Mouse (Mus musculus): ENCODE results near the gene Mex3a. TPM values are rescaled to one million over a fixed set of nuclear protein-coding genes. Genes with fewer than 3 reads are reported as not detected.

The Mex3a gene
- polyA plus RNA-seq, 1 experiment from 2014 or later = 9.9 TPM

DNA sequence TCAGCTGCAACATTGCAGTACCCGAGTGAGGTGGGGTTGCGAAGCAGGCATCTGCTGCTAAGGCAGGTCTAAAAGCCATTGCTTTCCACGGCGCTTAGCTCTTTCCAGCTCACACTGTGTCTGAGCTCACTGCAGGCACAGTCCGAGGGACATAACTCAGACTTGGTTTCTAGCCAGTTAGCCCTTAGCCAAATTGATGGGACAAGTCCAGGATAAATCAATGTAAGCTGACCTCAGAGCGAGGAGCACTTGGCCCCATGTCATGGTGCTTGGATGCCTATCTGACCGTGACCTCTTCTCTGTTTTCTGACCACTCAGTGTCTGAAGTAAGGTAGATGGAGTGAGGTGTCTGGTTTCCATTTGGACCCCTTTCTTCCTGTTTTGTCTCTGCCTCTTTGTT lies 31.8 kb downstream of the Mex3a start:
- ATAC-seq (ENCODE audit: extremely low read depth, insufficient number of reproducible peaks, low FRiP score, low TSS enrichment) = no peak
- H3K9ac ChIP-seq = no peak overlapping the region
- WGBS = 90% methylated on average over 7 of the region's 7 CpGs

DNA sequence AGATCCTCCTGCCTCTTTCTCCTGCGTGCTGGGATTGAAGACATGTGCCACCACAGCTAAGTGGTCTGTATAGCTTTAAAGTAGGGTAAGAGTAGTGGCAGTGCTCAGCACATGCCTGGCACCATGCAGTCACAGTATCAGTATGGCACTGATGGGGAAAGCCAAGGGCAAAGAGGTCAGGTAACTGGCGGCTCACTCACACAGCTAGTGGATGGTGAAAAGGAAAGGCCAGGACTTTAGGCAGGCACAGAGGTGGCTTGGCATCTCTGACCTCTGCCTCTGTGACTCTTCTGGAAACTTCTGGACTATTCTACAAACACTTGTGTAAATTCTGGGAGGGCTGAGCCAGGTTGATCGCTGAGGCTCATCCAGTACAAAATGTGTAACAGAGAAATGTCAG lies 33.9 kb downstream of the Mex3a start:
- Histone ChIP-seq H3K4me3 (no peak overlapping the region), H3K9ac (0 out of 2 replicates have a peak overlapping the region, but pooled peaks have one; percentile 19), H3K27ac (replicated peaks) (peak overlapping the region; percentile 52), H3K4me2 (no peak overlapping the region), H3K36me3 (peaks cover 96% of the 10 kb centered on the region), H3K4me1 (peaks cover 9% of the 10 kb centered on the region), H3K27me3 (replicated peaks) (no peaks in the 10 kb centered on the region), H3K9me3 (no peaks in the 10 kb centered on the region)
- ATAC-seq (ENCODE audit: extremely low read depth, insufficient number of reproducible peaks, low FRiP score, low TSS enrichment) = no peak
- 77% methylated on average over 3 of the region's 3 CpGs for whole genome bisulfite sequencing

More for the DNA sequence above, 31.8 kb downstream of the Mex3a start:
- Histone ChIP-seq H3K27ac (replicated peaks) (no peak overlapping the region), H3K9me3 (no peaks in the 10 kb centered on the region), H3K4me1 (peaks cover 9% of the 10 kb centered on the region), H3K4me2 (no peak overlapping the region), H3K27me3 (replicated peaks) (no peaks in the 10 kb centered on the region), H3K36me3 (peaks cover 100% of the 10 kb centered on the region), H3K4me3 (no peak overlapping the region)

DNA sequence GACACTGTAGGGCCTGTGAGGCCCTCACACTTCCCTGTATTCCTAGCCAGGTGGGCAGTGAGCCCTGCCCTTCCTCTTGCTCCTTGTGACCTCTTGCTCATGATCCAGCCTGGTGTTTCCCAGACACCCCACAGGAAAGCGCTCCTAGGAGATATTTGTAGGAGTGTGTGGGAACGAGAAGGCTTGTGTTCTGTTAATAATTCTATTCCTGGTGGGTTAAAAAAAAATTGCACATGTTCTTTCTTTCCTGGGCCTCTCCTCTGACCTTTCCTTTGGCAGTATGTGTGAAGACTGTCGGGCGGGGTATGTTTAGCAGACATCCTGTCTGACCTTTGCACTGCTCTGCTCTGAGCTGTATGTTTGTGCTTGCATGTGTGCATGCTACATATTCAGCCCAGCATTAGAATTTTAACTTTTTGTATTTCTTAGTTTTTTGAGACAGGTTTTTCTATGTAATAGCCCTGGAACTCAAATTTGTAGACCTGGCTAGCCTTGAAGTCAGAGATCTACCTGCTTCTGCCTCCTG lies 34.4 kb downstream of the Mex3a start:
- no peak overlapping the region for H3K4me2 ChIP-seq
- no peak overlapping the region for H3K9ac ChIP-seq
- WGBS = 73% methylated on average over 4 of the region's 4 CpGs
- H3K4me3 ChIP-seq = no peak overlapping the region
- peaks cover 91% of the 10 kb centered on the region for H3K36me3 ChIP-seq
- ATAC-seq (ENCODE audit: extremely low read depth, insufficient number of reproducible peaks, low FRiP score, low TSS enrichment) = no peak
- peak overlapping the region; percentile 52 for H3K27ac ChIP-seq (replicated peaks)
- H3K27me3 ChIP-seq (replicated peaks) = no peaks in the 10 kb centered on the region
- H3K4me1 ChIP-seq = peaks cover 9% of the 10 kb centered on the region
- H3K9me3 ChIP-seq = no peaks in the 10 kb centered on the region

DNA sequence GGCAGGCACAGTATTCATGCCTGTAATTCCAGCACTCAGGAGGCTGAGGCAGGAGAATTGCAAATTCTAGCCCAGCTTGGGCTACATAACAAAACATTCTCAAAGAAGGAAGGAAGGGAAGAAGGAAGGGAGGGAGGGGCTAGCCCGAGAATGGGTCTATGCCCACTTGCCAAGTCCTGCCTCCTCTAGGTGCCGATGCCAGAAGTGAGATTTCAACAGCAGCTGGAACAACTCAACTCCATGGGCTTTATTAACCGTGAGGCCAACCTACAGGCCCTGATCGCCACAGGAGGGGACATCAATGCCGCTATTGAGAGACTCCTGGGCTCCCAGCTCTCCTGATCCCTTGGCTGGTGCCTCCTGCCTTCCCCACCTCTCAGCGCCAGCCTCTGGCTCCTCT lies 35.7 kb downstream of the Mex3a start:
- Histone ChIP-seq H3K9me3 (no peaks in the 10 kb centered on the region), H3K9ac (no peak overlapping the region), H3K27ac (replicated peaks) (no peak overlapping the region), H3K4me2 (no peak overlapping the region), H3K4me1 (peaks cover 9% of the 10 kb centered on the region), H3K4me3 (no peak overlapping the region), H3K36me3 (peaks cover 78% of the 10 kb centered on the region), H3K27me3 (replicated peaks) (no peaks in the 10 kb centered on the region)
- WGBS = 89% methylated on average over 6 of the region's 6 CpGs
- no peak for ATAC-seq (ENCODE audit: extremely low read depth, insufficient number of reproducible peaks, low FRiP score, low TSS enrichment)

DNA sequence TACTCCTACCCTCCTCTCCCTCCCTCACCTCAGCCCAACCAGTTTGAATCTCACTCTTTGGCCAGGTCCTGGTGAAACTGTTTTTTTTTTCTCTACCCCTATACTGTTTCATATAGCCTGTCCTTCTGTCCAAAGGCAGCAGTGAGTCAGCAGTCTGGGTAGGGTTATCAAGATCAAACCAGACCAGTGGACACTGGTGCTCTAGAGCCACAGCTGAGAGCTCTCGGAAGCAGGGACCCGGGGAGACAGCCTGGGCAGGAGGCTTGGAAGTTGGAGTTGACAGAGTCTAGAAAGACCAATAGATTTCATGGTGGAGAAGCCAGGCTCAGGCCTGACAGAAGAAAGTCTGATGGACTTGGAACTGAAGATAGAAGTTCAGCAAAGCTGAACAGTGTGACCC lies 36.4 kb downstream of the Mex3a start:
- no peak for ATAC-seq (ENCODE audit: extremely low read depth, insufficient number of reproducible peaks, low FRiP score, low TSS enrichment)
- H3K4me1 ChIP-seq = peaks cover 9% of the 10 kb centered on the region
- no peak overlapping the region for H3K27ac ChIP-seq (replicated peaks)
- H3K9ac ChIP-seq = no peak overlapping the region
- H3K27me3 ChIP-seq (replicated peaks) = no peaks in the 10 kb centered on the region
- H3K4me3 ChIP-seq = no peak overlapping the region
- H3K9me3 ChIP-seq = no peaks in the 10 kb centered on the region
- 87% methylated on average over 2 of the region's 2 CpGs for WGBS
- H3K36me3 ChIP-seq = peaks cover 71% of the 10 kb centered on the region
- no peak overlapping the region for H3K4me2 ChIP-seq

DNA sequence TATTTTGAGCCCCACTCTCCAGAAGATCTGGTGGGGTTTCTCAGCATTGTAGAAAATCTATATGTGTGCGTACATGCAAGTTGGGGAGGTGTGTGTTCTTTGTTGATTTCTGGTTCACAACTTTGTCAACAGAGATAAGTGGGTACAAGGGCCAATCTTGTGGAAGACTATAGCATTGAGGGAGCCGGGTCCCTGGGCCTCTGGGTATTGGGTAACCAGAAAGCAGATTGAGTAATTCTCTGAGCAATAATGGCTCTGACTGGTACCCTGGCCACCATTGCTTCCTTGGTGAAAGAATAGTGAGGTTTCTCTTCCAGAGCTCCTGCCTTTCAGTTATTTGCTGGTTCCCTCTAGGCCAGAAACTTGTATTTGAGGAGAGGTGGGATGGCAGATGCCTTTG lies 36.9 kb downstream of the Mex3a start:
- no peak for ATAC-seq (ENCODE audit: extremely low read depth, insufficient number of reproducible peaks, low FRiP score, low TSS enrichment)
- WGBS = 94% methylated on average over 2 of the region's 2 CpGs
- H3K36me3 ChIP-seq = peaks cover 66% of the 10 kb centered on the region

DNA sequence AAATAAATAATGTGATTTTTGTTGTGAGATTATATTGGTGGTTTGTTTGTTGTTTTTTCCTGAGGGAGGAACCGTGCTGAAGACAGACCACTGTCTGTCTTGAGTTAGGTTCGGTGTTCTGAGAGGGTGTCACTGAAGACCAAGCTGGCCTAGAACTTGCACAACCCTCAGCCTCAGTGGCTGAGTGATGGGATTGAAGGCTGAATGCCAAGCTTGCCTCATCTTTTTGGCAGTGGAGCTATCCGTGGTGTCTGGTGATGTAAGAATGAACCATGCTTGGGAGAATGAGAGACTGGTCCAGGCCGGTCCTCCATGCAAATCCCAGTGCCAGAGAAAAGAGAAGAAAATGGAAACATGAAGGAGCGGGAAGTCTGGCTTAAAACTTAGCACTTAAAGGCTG lies 37.5 kb downstream of the Mex3a start:
- Histone ChIP-seq H3K36me3 (peaks cover 60% of the 10 kb centered on the region), H3K4me3 (no peak overlapping the region), H3K27me3 (replicated peaks) (no peaks in the 10 kb centered on the region), H3K4me1 (peaks cover 9% of the 10 kb centered on the region), H3K27ac (replicated peaks) (no peak overlapping the region), H3K4me2 (no peak overlapping the region), H3K9ac (no peak overlapping the region), H3K9me3 (no peaks in the 10 kb centered on the region)
- 84% methylated on average over 5 of the region's 5 CpGs for WGBS
- ATAC-seq (ENCODE audit: extremely low read depth, insufficient number of reproducible peaks, low FRiP score, low TSS enrichment) = no peak

More for the DNA sequence above, 36.9 kb downstream of the Mex3a start:
- no peak overlapping the region for H3K4me2 ChIP-seq
- H3K27me3 ChIP-seq (replicated peaks) = no peaks in the 10 kb centered on the region
- H3K4me3 ChIP-seq = no peak overlapping the region
- H3K9me3 ChIP-seq = no peaks in the 10 kb centered on the region
- no peak overlapping the region for H3K9ac ChIP-seq
- H3K4me1 ChIP-seq = peaks cover 9% of the 10 kb centered on the region
- H3K27ac ChIP-seq (replicated peaks) = no peak overlapping the region

DNA sequence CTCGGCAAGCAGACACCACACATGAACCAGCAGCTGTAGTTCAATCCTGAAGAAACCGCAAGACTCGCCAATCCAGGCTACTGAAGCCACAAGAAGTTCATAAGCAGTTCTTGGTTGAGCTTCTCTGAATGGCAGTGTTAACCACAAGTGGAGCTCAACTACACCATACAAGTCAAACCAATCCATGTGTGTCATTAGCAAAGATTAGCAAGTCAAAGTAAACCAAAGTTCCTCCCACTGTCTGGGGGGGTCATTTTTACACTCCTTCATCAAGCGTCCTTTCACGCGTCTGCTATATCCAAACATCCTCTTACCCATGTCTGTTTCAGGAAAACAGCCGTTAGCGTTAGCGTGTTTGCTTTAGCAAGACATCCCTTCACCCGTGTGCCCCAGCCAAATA lies 38.1 kb downstream of the Mex3a start:
- Histone ChIP-seq H3K27me3 (replicated peaks) (no peaks in the 10 kb centered on the region; the same call in 1 of the 2 replicates), H3K36me3 (peaks cover 53% of the 10 kb centered on the region), H3K27ac (replicated peaks) (no peak overlapping the region), H3K9ac (no peak overlapping the region), H3K4me3 (no peak overlapping the region), H3K9me3 (no peaks in the 10 kb centered on the region), H3K4me1 (peaks cover 9% of the 10 kb centered on the region), H3K4me2 (no peak overlapping the region)
- WGBS = 91% methylated on average over 10 of the region's 10 CpGs
- no peak for ATAC-seq (ENCODE audit: extremely low read depth, insufficient number of reproducible peaks, low FRiP score, low TSS enrichment)

DNA sequence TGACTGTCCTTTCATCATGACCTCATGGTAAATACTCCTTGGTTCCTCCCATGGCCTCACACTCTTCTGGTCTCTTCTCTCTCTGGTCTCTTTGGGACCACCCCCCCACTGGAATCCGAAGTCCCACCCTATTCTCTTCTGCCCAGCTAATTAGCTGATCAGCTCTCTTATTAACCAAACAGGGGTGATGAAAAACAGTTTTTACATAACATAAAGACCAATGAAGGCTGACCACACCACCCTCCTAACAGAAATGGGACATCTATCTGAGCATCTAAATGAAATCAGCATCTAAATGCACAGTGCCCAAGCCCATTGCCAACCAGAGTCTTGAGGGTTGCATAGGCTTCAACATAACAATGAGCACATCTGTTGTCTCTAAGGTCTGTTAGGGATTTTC lies 39.7 kb downstream of the Mex3a start:
- no peak overlapping the region for H3K9ac ChIP-seq
- H3K27ac ChIP-seq (replicated peaks) = no peak overlapping the region
- peaks cover 38% of the 10 kb centered on the region for H3K36me3 ChIP-seq
- H3K27me3 ChIP-seq (replicated peaks) = no peaks in the 10 kb centered on the region; the same call in 1 of the 2 replicates
- no peak overlapping the region for H3K4me2 ChIP-seq
- no peaks in the 10 kb centered on the region for H3K4me1 ChIP-seq
- no peak for ATAC-seq (ENCODE audit: extremely low read depth, insufficient number of reproducible peaks, low FRiP score, low TSS enrichment)
- H3K9me3 ChIP-seq = no peaks in the 10 kb centered on the region
- WGBS = 70% methylated on average over 1 of the region's 1 CpGs
- no peak overlapping the region for H3K4me3 ChIP-seq

DNA sequence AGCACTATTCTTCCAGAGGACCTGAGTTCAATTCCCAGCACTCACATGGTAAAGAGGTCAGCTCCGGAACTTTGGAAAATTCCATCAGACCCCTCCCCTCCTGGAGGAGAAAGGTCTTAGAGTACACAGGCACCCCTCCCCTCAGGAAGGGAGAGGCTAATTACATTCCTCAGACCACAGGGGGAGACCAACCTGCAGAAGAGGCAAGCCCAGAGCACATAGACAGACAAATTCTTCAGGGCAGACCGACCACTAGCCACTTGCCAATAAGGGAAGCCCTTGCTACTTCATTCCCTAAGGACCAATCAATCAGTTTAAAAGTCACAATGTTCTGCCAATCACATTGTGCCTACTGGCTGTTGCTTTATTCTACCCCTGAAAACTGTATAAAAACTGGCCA lies 40.6 kb downstream of the Mex3a start:
- Histone ChIP-seq H3K27ac (replicated peaks) (no peak overlapping the region), H3K36me3 (peaks cover 28% of the 10 kb centered on the region), H3K4me3 (no peak overlapping the region), H3K9ac (no peak overlapping the region), H3K4me1 (no peaks in the 10 kb centered on the region), H3K4me2 (no peak overlapping the region), H3K9me3 (no peaks in the 10 kb centered on the region), H3K27me3 (replicated peaks) (no peaks in the 10 kb centered on the region; the same call in 1 of the 2 replicates)
- ATAC-seq (ENCODE audit: extremely low read depth, insufficient number of reproducible peaks, low FRiP score, low TSS enrichment) = no peak
- WGBS = 87% methylated on average over 2 of the region's 2 CpGs

DNA sequence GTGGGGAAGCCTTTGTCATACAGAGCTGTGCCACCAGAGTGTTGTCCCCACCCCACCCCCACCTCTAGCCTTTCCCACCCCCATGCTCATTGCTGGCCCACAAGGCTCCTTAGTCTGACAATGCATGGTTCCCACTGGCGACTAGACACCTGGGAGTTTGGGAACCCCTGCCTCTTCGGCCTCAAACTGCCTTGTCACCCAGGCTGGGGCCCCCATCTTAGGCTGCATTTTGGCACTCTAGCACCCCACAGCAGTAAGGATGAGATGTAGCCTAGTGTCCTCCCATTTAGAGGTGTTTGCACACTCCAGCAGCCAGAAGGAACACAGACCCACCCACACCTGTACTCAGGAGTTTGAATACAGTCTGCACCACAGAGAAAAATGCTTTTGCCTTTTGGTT lies 41.6 kb downstream of the Mex3a start:
- no peak overlapping the region for H3K4me3 ChIP-seq
- H3K9me3 ChIP-seq = no peaks in the 10 kb centered on the region
- no peak overlapping the region for H3K27ac ChIP-seq (replicated peaks)
- no peaks in the 10 kb centered on the region; the same call in 1 of the 2 replicates for H3K27me3 ChIP-seq (replicated peaks)
- H3K36me3 ChIP-seq = peaks cover 19% of the 10 kb centered on the region
- H3K4me2 ChIP-seq = no peak overlapping the region
- no peak for ATAC-seq (ENCODE audit: extremely low read depth, insufficient number of reproducible peaks, low FRiP score, low TSS enrichment)
- 76% methylated on average over 2 of the region's 2 CpGs for WGBS
- H3K4me1 ChIP-seq = 0 out of 2 replicates have a peak, but pooled peaks cover 1% of the 10 kb centered on the region
- H3K9ac ChIP-seq = no peak overlapping the region

DNA sequence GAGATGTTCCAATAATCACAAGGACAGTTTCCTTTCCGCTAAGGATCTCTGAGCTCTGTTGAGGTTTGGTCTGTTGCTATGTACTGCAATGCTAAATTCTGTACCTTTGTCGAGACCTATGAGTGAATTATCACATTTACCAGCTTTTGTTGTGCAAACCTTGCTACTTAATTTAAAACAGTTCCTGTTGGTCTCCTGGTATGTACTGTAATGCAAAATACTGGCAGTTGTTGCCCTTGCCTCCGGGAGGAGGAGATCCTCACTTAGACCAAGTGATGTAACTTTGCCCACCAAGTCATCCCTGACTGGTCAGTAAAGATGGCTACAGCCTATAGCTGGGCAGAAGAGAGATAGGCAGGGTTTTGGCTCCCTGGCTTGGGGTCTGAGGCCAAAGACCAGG lies 43.3 kb downstream of the Mex3a start, which contains the start of gene Ssr2:
Ssr2 (plus strand) TSS at position 337 of the 400 bp plus-strand sequence.
- WGBS = 77% methylated on average over 3 of the region's 3 CpGs
- Histone ChIP-seq H3K27me3 (replicated peaks) (no peaks in the 10 kb centered on the region; the same call in 1 of the 2 replicates), H3K9ac (no peak within 1 kb of the TSS), H3K4me1 (peaks cover 11% of the 10 kb centered on the region), H3K36me3 (peaks cover 1% of the 10 kb centered on the region; the same call in 1 of the 2 replicates), H3K4me3 (no peak within 1 kb of the TSS), H3K27ac (replicated peaks) (no peak within 1 kb of the TSS), H3K4me2 (no peak within 1 kb of the TSS), H3K9me3 (no peaks in the 10 kb centered on the region)
- no peak for ATAC-seq (ENCODE audit: extremely low read depth, insufficient number of reproducible peaks, low FRiP score, low TSS enrichment)
